Mouse (Mus musculus): ENCODE data around the gene Ikbip. TPM values are rescaled to one million over a fixed set of nuclear protein-coding genes. Genes with fewer than 3 reads are reported as not detected.

Ikbip gene
- polyA plus RNA-seq, 1 experiment = 2.7 TPM

GRCm38 (mm10) chr10:91100101-91100500, 17.4 kb downstream of the Ikbip start:
- no peak for TF ChIP-seq GATA1 (IDR thresholded peaks at IDR 0.05; ENCODE audit: low read length)

- TF ChIP-seq GATA1 (IDR thresholded peaks at IDR 0.05; ENCODE audit: low read length) = no peak
Observed at GRCm38 (mm10) chr10:91101936-91102335, 19.2 kb downstream of the Ikbip start.

GRCm38 (mm10) chr10:91102799-91103590, 20.3 kb downstream of the Ikbip start:
- TF ChIP-seq GATA1 (IDR thresholded peaks at IDR 0.05; ENCODE audit: low read length) = no peak

GRCm38 (mm10) chr10:91105981-91106380, 23.2 kb downstream of the Ikbip start:
- TF ChIP-seq GATA1 (IDR thresholded peaks at IDR 0.05; ENCODE audit: low read length) = no peak

- no peak for TF ChIP-seq GATA1 (IDR thresholded peaks at IDR 0.05; ENCODE audit: low read length)
Observed at GRCm38 (mm10) chr10:91109841-91110240, 27.1 kb downstream of the Ikbip start.

- TF ChIP-seq GATA1 (IDR thresholded peaks at IDR 0.05; ENCODE audit: low read length) = no peak
Observed at GRCm38 (mm10) chr10:91116958-91117357, 34.2 kb downstream of the Ikbip start.

GRCm38 (mm10) chr10:91122646-91123045, 39.9 kb downstream of the Ikbip start:
- no peak for TF ChIP-seq GATA1 (IDR thresholded peaks at IDR 0.05; ENCODE audit: low read length)

- TF ChIP-seq GATA1 (IDR thresholded peaks at IDR 0.05; ENCODE audit: low read length) = no peak
Observed at GRCm38 (mm10) chr10:91123281-91123827, 40.6 kb downstream of the Ikbip start.

- no peak for TF ChIP-seq GATA1 (IDR thresholded peaks at IDR 0.05; ENCODE audit: low read length)
Observed at GRCm38 (mm10) chr10:91123828-91124822, 41.4 kb downstream of the Ikbip start, which contains the start of gene Slc25a3. Gene Slc25a3 (minus strand): TSS chr10:91124059.

- TF ChIP-seq GATA1 (IDR thresholded peaks at IDR 0.05; ENCODE audit: low read length) = no peak
Observed at GRCm38 (mm10) chr10:91126618-91127355, 44.0 kb downstream of the Ikbip start.

- TF ChIP-seq GATA1 (IDR thresholded peaks at IDR 0.05; ENCODE audit: low read length) = no peak
Observed at GRCm38 (mm10) chr10:91127395-91127794, 44.7 kb downstream of the Ikbip start.

GRCm38 (mm10) chr10:91128551-91129160, 45.9 kb downstream of the Ikbip start:
- no peak for TF ChIP-seq GATA1 (IDR thresholded peaks at IDR 0.05; ENCODE audit: low read length)

GRCm38 (mm10) chr10:91130792-91131191, 48.1 kb downstream of the Ikbip start:
- TF ChIP-seq GATA1 (IDR thresholded peaks at IDR 0.05; ENCODE audit: low read length) = no peak

- TF ChIP-seq GATA1 (IDR thresholded peaks at IDR 0.05; ENCODE audit: low read length) = no peak
Observed at GRCm38 (mm10) chr10:91131565-91131964, 48.8 kb downstream of the Ikbip start.

All from G1E-ER4 (cell line).